Mouse (Mus musculus): ENCODE measurements around the gene Zkscan1. TPM values are rescaled to one million over a fixed set of nuclear protein-coding genes. Genes with fewer than 3 reads are reported as not detected.
A peak's percentile ranks its signal among the peaks of the same experiment; 100 is the strongest.
"Not testable (repeated sequence)": the region's sequence is repeated elsewhere in the genome, so short reads cannot be mapped to it uniquely, and the experiment has no call there.

Gene Zkscan1
- 10.5 and 12.0 TPM in 2 replicates for polyA plus RNA-seq (2012; ENCODE audit: insufficient read depth, insufficient read length, missing spikeins)

GRCm38 (mm10) chr5:138084996-138085395 is at the start of gene Zkscan1:
Zkscan1 (plus strand) TSS chr5:138085084.
- peaks cover 5% of the 10 kb centered on the region; the same call in 1 of the 2 replicates for H3K4me1 ChIP-seq (ENCODE audit: control insufficient read depth, insufficient read depth, low read length)
- H3K4me3 ChIP-seq (ENCODE audit: insufficient read depth, low read length) = peak within 1 kb of the TSS; percentile 96
- peak within 1 kb of the TSS; percentile 68 for H3K27ac ChIP-seq (ENCODE audit: insufficient read depth, low read depth, low read length)
- TF ChIP-seq CTCF (IDR thresholded peaks at IDR 0.05; ENCODE audit: low read depth, low read length) = no peak
- no peak for TF ChIP-seq POLR2A (IDR thresholded peaks at IDR 0.05; ENCODE audit: borderline replicate concordance, low read depth, low read length)

- H3K4me3 ChIP-seq (ENCODE audit: insufficient read depth, low read length); H3K4me1 ChIP-seq (ENCODE audit: control insufficient read depth, insufficient read depth, low read length); H3K27ac ChIP-seq (ENCODE audit: insufficient read depth, low read depth, low read length): not testable (repeated sequence)
Observed at GRCm38 (mm10) chr5:138052894-138053293, 32.0 kb upstream of the Zkscan1 start, which contains the start of gene Smok3c. Smok3c (plus strand) TSS chr5:138053194.

- Histone ChIP-seq H3K4me1 (ENCODE audit: control insufficient read depth, insufficient read depth, low read length) (no peaks in the 10 kb centered on the region), H3K4me3 (ENCODE audit: insufficient read depth, low read length) (no peak overlapping the region), H3K27ac (ENCODE audit: insufficient read depth, low read depth, low read length) (no peak overlapping the region)
- TF ChIP-seq CTCF (IDR thresholded peaks at IDR 0.05; ENCODE audit: low read depth, low read length) = no peak
Observed at GRCm38 (mm10) chr5:138073803-138074202, 11.1 kb upstream of the Zkscan1 start.

GRCm38 (mm10) chr5:138075684-138076083 is 9.2 kb upstream of the Zkscan1 start:
- H3K4me3 ChIP-seq (ENCODE audit: insufficient read depth, low read length) = no peak overlapping the region
- H3K27ac ChIP-seq (ENCODE audit: insufficient read depth, low read depth, low read length) = no peak overlapping the region
- no peak for TF ChIP-seq CTCF (IDR thresholded peaks at IDR 0.05; ENCODE audit: low read depth, low read length)
- no peak for TF ChIP-seq POLR2A (IDR thresholded peaks at IDR 0.05; ENCODE audit: borderline replicate concordance, low read depth, low read length)
- H3K4me1 ChIP-seq (ENCODE audit: control insufficient read depth, insufficient read depth, low read length) = no peaks in the 10 kb centered on the region

- H3K4me3 ChIP-seq (ENCODE audit: insufficient read depth, low read length) = no peak overlapping the region
- H3K27ac ChIP-seq (ENCODE audit: insufficient read depth, low read depth, low read length) = no peak overlapping the region
- TF ChIP-seq CTCF (IDR thresholded peaks at IDR 0.05; ENCODE audit: low read depth, low read length) = no peak
- TF ChIP-seq POLR2A (IDR thresholded peaks at IDR 0.05; ENCODE audit: borderline replicate concordance, low read depth, low read length) = no peak
- no peaks in the 10 kb centered on the region for H3K4me1 ChIP-seq (ENCODE audit: control insufficient read depth, insufficient read depth, low read length)
Observed at GRCm38 (mm10) chr5:138076148-138076547, 8.7 kb upstream of the Zkscan1 start.

GRCm38 (mm10) chr5:138080456-138080855 is 4.4 kb upstream of the Zkscan1 start:
- H3K4me1 ChIP-seq (ENCODE audit: control insufficient read depth, insufficient read depth, low read length) = no peaks in the 10 kb centered on the region
- TF ChIP-seq CTCF (IDR thresholded peaks at IDR 0.05; ENCODE audit: low read depth, low read length) = no peak
- TF ChIP-seq POLR2A (IDR thresholded peaks at IDR 0.05; ENCODE audit: borderline replicate concordance, low read depth, low read length) = no peak

GRCm38 (mm10) chr5:138081446-138081845 is 3.4 kb upstream of the Zkscan1 start:
- TF ChIP-seq CTCF (IDR thresholded peaks at IDR 0.05; ENCODE audit: low read depth, low read length) (no peak), POLR2A (IDR thresholded peaks at IDR 0.05; ENCODE audit: borderline replicate concordance, low read depth, low read length) (no peak)
- Histone ChIP-seq H3K27ac (ENCODE audit: insufficient read depth, low read depth, low read length) (no peak overlapping the region), H3K4me3 (ENCODE audit: insufficient read depth, low read length) (no peak overlapping the region), H3K4me1 (ENCODE audit: control insufficient read depth, insufficient read depth, low read length) (no peaks in the 10 kb centered on the region)

More at GRCm38 (mm10) chr5:138080456-138080855, 4.4 kb upstream of the Zkscan1 start:
- no peak overlapping the region for H3K4me3 ChIP-seq (ENCODE audit: insufficient read depth, low read length)
- no peak overlapping the region for H3K27ac ChIP-seq (ENCODE audit: insufficient read depth, low read depth, low read length)

- TF ChIP-seq CTCF (IDR thresholded peaks at IDR 0.05; ENCODE audit: low read depth, low read length) (no peak), POLR2A (IDR thresholded peaks at IDR 0.05; ENCODE audit: borderline replicate concordance, low read depth, low read length) (no peak)
- H3K4me3 ChIP-seq (ENCODE audit: insufficient read depth, low read length) = no peak overlapping the region
- peaks cover 5% of the 10 kb centered on the region; the same call in 1 of the 2 replicates for H3K4me1 ChIP-seq (ENCODE audit: control insufficient read depth, insufficient read depth, low read length)
- no peak overlapping the region for H3K27ac ChIP-seq (ENCODE audit: insufficient read depth, low read depth, low read length)
Observed at GRCm38 (mm10) chr5:138083318-138083900, 1.5 kb upstream of the Zkscan1 start.

- H3K4me3 ChIP-seq (ENCODE audit: insufficient read depth, low read length) = no peak overlapping the region
- H3K4me1 ChIP-seq (ENCODE audit: control insufficient read depth, insufficient read depth, low read length) = peaks cover 5% of the 10 kb centered on the region; the same call in 1 of the 2 replicates
- no peak for TF ChIP-seq POLR2A (IDR thresholded peaks at IDR 0.05; ENCODE audit: borderline replicate concordance, low read depth, low read length)
- TF ChIP-seq CTCF (IDR thresholded peaks at IDR 0.05; ENCODE audit: low read depth, low read length) = no peak
- H3K27ac ChIP-seq (ENCODE audit: insufficient read depth, low read depth, low read length) = no peak overlapping the region
Observed at GRCm38 (mm10) chr5:138083936-138084335, 948 bp upstream of the Zkscan1 start.

- no peak overlapping the region for H3K27ac ChIP-seq (ENCODE audit: insufficient read depth, low read depth, low read length)
- H3K4me3 ChIP-seq (ENCODE audit: insufficient read depth, low read length) = peak overlapping the region; percentile 96; the same call in 1 of the 2 replicates
- peaks cover 5% of the 10 kb centered on the region; the same call in 1 of the 2 replicates for H3K4me1 ChIP-seq (ENCODE audit: control insufficient read depth, insufficient read depth, low read length)
- TF ChIP-seq POLR2A (IDR thresholded peaks at IDR 0.05; ENCODE audit: borderline replicate concordance, low read depth, low read length) = no peak
- no peak for TF ChIP-seq CTCF (IDR thresholded peaks at IDR 0.05; ENCODE audit: low read depth, low read length)
Observed at GRCm38 (mm10) chr5:138084507-138084906, 377 bp upstream of the Zkscan1 start.

All from bone marrow macrophage, adult 2 months (primary cell).